Comparison of ENCODE assay signal across 8 mouse cellular contexts in the genomic region with DNA sequence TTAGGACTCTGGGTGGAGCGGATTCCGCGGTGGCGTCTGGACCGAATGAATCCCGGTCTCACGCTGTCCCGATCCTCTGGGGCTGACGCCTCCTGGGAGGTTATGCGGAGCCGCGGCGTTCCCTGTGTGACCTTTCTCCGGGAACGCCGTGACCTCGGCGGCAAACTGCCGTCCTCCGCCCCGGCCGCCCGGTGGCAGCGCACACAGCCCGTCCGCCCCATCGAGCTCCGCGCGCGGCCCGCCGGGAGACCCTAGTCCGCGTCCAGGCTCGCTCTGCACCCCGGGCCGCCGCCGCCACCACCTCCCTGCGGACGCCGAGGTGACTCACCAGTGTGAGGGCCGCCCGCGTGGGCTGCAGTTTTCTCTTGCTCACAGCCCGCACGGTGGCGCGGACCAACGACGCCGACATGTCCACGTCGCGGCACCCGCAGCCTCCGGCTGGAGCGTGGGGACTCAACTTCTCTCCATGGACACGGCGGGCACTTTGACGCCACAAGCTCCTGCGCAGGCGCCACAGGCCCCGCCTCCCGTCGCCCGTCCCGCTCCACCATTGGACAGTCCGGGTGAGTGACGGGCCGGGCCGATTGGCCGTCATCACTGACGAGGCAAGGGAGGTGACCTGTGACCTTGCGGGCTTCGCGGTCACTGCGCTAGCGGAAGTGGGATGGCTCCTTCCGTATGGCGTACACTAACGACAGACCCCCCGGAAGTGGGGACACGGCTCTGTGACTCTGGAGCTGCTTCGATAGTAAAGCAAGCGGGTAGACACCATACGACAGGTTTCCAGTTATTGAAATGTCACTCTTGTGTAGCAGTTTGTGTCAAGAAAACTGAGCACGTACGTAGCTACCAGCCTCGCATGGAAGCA. TPM values are rescaled to one million over a fixed set of nuclear protein-coding genes. Genes with fewer than 3 reads are reported as not detected.
A peak's percentile ranks its signal among the peaks of the same experiment; 100 is the strongest.
DNase-seq lines count a peak whose midpoint lies in the region; ATAC-seq lines count a peak whose summit lies in the region.

Gene Isca1 (minus strand): TSS at position 515 of the 868 bp plus-strand sequence.

- peak; percentile 100 for DNase-seq in T-cell, adult 2 months (ENCODE audit: low spot score)
- peak; percentile 99 for DNase-seq in cerebellum, postnatal 36 days
- DNase-seq in gastrocnemius, adult 18-20 months (ENCODE audit: low spot score), result peak; percentile 99
- peak; percentile 99 to 100 for DNase-seq in left cerebral cortex, adult 18-20 months (ENCODE audit: low spot score in 2 of 2)
- DNase-seq in right cerebral cortex, adult 18-20 months, result peak; percentile 99
- peak; percentile 98 for DNase-seq in urinary bladder, postnatal 10 days (ENCODE audit: low spot score)

- H3K36me3 ChIP-seq in hindbrain, embryonic 16.5 days (ENCODE audit: control insufficient read depth, insufficient read depth, low read length), result peaks cover 7% of the 10 kb centered on the region
- peaks cover 24% of the 10 kb centered on the region for H3K36me3 ChIP-seq in macrophage (ENCODE audit: inconsistent target)

- ATAC-seq in hindbrain, embryonic 16.5 days, result peak; percentile 97

- peak within 1 kb of the TSS; percentile 99 for H3K27ac ChIP-seq in hindbrain, embryonic 16.5 days (ENCODE audit: low read depth, low read length)
- peak within 1 kb of the TSS; percentile 84 for H3K27ac ChIP-seq in macrophage

- H3K4me1 ChIP-seq in hindbrain, embryonic 16.5 days (ENCODE audit: control insufficient read depth, insufficient read depth, low read depth, low read length), result peaks cover 33% of the 10 kb centered on the region

- H3K9me3 ChIP-seq in hindbrain, embryonic 16.5 days (ENCODE audit: control insufficient read depth, low read length), result no peaks in the 10 kb centered on the region

- H3K4me2 ChIP-seq in hindbrain, embryonic 16.5 days (ENCODE audit: low read length), result peak within 1 kb of the TSS; percentile 80

- peaks cover 45% of the 10 kb centered on the region for H3K79me2 ChIP-seq in macrophage (ENCODE audit: inconsistent target)

- peak within 1 kb of the TSS; percentile 95 for H3K4me3 ChIP-seq in hindbrain, embryonic 16.5 days (ENCODE audit: low read length)
- peak within 1 kb of the TSS; percentile 68 for H3K4me3 ChIP-seq in macrophage (ENCODE audit: inconsistent target)

- no peaks in the 10 kb centered on the region for H3K27me3 ChIP-seq in hindbrain, embryonic 16.5 days (replicated peaks; ENCODE audit: control insufficient read depth, insufficient read depth, low read length)

- under 1% methylated on average over 71 of the region's 91 CpGs for WGBS in hindbrain, embryonic 16.5 days
- under 1% methylated on average over 89 of the region's 91 CpGs for WGBS in macrophage (ENCODE audit: missing documents)

- H3K9ac ChIP-seq in hindbrain, embryonic 16.5 days (ENCODE audit: low read depth, low read length), result peak within 1 kb of the TSS; percentile 88

RNA-seq across cellular contexts. Expression of gene Isca1, which starts in this region (rescaled TPM):
- total RNA-seq in gastrocnemius, adult 18-20 months (2021), result 100 to 1,000 TPM; 172 to 190 TPM
- 168 and 172 TPM in 2 replicates for polyA plus RNA-seq in hindbrain, embryonic 16.5 days (2015; fragmentation: Nextera tagmentation; extraction: Ambion mirVana)
- 100 to 1,000 TPM; 155 to 161 TPM for total RNA-seq in left cerebral cortex, adult 18-20 months (2021)
- total RNA-seq in macrophage (2018; cell fraction: chromatin; rRNA removed), result 10 to 100 TPM; 10.7 to 73.4 (median 19.0) TPM
- total RNA-seq in macrophage (2018; cell fraction: cytosol; rRNA removed), result 10 to 100 TPM; 27.1 to 62.6 (median 40.4) TPM
- total RNA-seq in macrophage (2018; cell fraction: nucleus; rRNA removed), result 10 to 100 TPM; 11.8 to 50.0 (median 18.7) TPM
- 41.7 to 54.6 TPM (median 44.4 TPM) in 3 replicates for polyA plus RNA-seq in macrophage (2018)

Comparison
In these comparisons a context has a peak if more than half of its experiments do, and no peak if none do; other contexts are left out.
1. Peak in every context shown above with its lines: DNase-seq, ATAC-seq, H3K4me3 ChIP-seq and H3K27ac ChIP-seq.